Mouse (Mus musculus) layer of hippocampus, adult 11-12 months (tissue): Measurements from ENCODE around the gene Eda2r.

Experiments
- DNase-seq: peaks from one replicate; pipeline ENCODE4 v3.0.0; 2022; ENCODE audit warnings: low spot score

The Eda2r gene

DNA sequence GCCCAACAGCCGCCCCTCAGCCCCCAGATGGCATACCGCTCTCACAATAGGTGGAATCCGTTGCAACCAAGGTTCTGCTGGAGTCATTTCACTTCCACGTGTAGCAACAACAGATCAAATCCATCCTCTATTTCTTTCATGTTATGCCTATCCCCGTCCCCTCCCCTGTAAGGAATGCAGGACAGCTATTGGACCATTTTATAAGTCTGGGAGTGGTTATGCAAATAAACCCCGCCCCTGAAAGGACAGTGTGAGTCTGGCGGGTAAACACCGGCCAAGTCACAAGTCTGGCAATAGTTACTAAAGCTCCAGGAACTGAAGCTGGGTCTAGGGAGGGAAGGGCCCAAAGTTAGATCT is at the start of gene Eda2r:
Eda2r (minus strand) TSS at position 152 of the 357 bp plus-strand sequence.
- DNase-seq, result peak; percentile 3

DNA sequence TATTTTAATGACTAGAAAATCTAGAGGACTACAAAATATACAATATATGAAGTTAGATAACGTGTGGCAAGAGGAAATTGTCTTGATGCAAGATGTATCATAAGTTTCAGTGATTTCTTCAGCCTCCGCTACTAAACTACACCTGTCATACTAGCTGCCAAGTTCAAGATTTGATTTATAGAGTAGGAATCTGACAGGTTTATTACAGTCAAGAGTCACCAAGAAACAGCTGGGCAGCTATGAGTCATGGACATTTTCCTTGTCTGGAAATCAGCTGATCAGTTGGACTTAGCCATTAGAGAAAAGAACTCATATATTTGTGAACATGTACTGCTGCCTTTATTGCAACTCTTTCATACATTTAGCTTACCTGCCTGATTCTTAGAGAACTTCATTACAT is 20.9 kb upstream of the Eda2r start:
- no peak for DNase-seq

GRCm38 (mm10) chrX:97378076-97378475 is 1.1 kb upstream of the Eda2r start:
- DNase-seq, result no peak

GRCm38 (mm10) chrX:97376321-97377064 is 523 bp downstream of the Eda2r start:
- DNase-seq, result peak; percentile 3

- DNase-seq, result no peak
These were observed 4.2 kb downstream of the Eda2r start for GRCm38 (mm10) chrX:97372826-97373225.

DNA sequence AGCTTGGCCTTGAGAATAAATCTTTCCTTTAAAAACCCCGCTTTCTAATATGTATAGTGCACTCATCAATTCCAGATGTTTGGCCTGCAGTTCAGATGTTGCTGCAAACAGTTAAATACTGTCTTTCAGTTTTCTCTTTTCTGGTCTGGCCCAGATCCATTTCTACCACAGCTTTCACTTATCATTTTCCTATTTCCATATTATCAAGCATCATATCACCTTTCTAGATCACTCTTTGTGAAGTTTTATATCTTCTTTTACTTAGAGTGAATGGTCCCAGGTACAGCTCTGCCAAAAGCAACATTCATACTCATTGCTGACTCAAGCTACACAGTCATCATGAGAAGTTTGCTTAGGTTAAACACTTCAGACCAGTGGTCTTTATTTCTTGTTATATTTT is 7.8 kb downstream of the Eda2r start:
- no peak for DNase-seq

- DNase-seq, result no peak
These were observed 8.3 kb downstream of the Eda2r start for GRCm38 (mm10) chrX:97368741-97369140.

GRCm38 (mm10) chrX:97360919-97361318 is 16.1 kb downstream of the Eda2r start:
- DNase-seq, result no peak

GRCm38 (mm10) chrX:97327891-97328290 is 49.1 kb downstream of the Eda2r start:
- no peak for DNase-seq
